Mouse (Mus musculus): ENCODE data around the gene Ccnl2.

DNA sequence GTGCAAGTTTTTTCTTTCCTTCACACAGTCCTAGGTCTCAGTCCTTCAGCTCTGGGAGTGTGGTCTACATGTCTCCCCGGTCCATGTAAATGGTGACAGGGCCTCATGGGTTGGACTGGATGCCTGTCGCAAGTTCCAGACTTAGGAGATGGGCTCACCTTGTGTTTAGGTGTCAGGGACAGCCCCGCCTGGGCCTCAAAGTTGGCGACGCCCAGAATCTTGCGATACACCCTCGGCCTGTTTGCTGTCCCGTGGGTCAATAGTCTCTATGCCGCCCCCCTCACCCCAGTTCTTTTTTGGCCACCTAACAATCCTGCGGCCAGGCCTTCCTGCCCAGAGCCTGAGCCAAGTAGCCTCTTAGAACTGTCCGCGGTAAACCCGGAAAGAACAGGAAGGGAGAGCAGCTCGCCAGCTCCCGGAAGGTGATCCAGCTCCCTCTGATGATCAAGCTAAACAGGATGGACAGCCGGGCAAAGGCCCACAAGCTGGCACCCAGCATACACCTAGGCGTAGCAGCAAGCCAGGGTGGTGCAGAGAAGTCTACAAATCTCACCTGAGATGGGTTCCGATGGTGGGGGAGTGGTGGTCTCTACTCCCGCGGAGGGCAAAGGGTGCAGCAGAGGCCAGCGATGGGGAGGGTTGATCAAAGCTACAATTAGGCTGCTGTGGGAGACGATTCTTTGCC lies 56.5 kb downstream of the Ccnl2 start:
- TF ChIP-seq CTCF (IDR thresholded peaks at IDR 0.05; ENCODE audit: control insufficient read depth, insufficient read depth, insufficient replicate concordance, low read depth, low read length) (no peak), POLR2A (IDR thresholded peaks at IDR 0.05; ENCODE audit: control insufficient read depth, low read depth, low read length) (no peak)
